Mouse (Mus musculus): ENCODE measurements around the gene Krtap3-2. TPM values are rescaled to one million over a fixed set of nuclear protein-coding genes. Genes with fewer than 3 reads are reported as not detected.

Krtap3-2 gene
- polyA plus RNA-seq, 1 experiment from 2014 or later = not detected

DNA sequence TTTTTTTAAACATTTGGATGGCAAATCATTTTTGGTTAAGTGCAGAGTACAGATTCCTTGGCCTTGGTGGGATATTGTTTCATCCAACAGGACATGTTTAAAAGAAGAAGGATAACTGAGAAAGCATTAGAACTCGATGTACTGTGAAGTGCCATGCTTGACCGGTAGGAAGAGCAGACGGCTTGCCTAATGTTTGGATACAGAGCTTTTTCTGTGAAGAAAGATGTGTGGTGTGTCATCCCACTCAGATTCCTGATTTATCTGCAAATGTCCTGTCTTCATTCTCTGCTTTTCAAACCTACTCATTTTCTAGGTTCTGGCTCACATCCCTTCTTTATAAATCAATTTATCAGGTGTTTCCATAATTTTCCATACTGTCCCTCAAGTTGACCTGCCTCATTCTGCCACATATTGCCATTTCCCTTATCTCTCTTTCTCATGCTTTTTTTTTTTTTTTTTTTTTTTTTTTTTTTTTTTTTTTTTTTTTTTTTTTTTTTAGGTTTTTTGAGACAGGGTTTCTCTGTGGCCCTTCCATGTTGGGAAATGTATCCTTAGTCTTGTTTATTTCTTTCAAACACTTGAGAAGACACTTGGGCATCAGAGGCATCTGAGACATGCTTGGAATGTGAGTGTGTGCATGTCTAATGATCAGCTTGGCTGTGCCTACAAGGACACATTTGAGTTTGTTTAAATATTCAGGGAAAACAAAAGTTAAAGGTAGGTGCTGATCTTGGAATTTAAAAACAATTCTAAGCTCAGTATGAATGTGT is 1.5 kb upstream of the Krtap3-2 start:
- DNase-seq (no peak), ATAC-seq (no peak)
- WGBS (ENCODE audit: insufficient replicate concordance) = 70% methylated on average over 3 of the region's 3 CpGs
- TF ChIP-seq CTCF (IDR thresholded peaks at IDR 0.05; ENCODE audit: low read depth) (no peak), EP300 (IDR thresholded peaks at IDR 0.05; ENCODE audit: low read depth) (no peak)
- Histone ChIP-seq H3K27ac (ENCODE audit: low read depth) (no peak overlapping the region), H3K36me3 (replicated peaks; ENCODE audit: insufficient read depth, low read length) (no peaks in the 10 kb centered on the region), H3K9me3 (ENCODE audit: low read length) (no peaks in the 10 kb centered on the region), H3K9ac (replicated peaks) (no peak overlapping the region), H3K27me3 (ENCODE audit: insufficient read depth, low read length) (no peaks in the 10 kb centered on the region), H3K4me1 (ENCODE audit: insufficient read depth) (no peaks in the 10 kb centered on the region), H3K4me3 (ENCODE audit: low read depth, low read length) (no peak overlapping the region), H3K4me2 (ENCODE audit: low read depth, low read length) (no peak overlapping the region)

DNA sequence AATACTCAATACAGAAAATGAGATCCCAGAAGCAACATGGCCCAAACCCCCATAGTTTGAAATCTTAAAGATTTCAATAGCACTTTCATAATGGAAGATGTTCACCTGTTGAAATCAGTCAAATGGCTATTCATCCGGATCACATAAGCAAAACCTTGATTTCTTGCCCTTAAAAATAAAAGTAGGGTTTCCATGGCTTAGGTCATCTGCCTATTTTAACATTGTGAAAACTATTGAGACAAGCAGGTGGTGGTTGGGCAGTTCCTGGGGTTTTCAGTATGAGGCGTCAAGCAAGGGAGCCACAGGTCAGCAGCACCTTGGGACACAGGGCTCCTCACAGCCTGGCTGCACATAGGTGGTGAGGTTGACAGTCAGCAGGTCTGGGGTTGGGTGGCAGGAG is 458 bp downstream of the Krtap3-2 start:
- 64% methylated on average over 2 of the region's 2 CpGs for WGBS (ENCODE audit: insufficient replicate concordance)
- Histone ChIP-seq H3K9me3 (ENCODE audit: low read length) (no peaks in the 10 kb centered on the region), H3K9ac (replicated peaks) (no peak overlapping the region), H3K27ac (ENCODE audit: low read depth) (no peak overlapping the region), H3K4me3 (ENCODE audit: low read depth, low read length) (no peak overlapping the region), H3K4me2 (ENCODE audit: low read depth, low read length) (no peak overlapping the region), H3K36me3 (replicated peaks; ENCODE audit: insufficient read depth, low read length) (no peaks in the 10 kb centered on the region), H3K4me1 (ENCODE audit: insufficient read depth) (no peaks in the 10 kb centered on the region), H3K27me3 (ENCODE audit: insufficient read depth, low read length) (no peaks in the 10 kb centered on the region)
- TF ChIP-seq EP300 (IDR thresholded peaks at IDR 0.05; ENCODE audit: low read depth) = no peak
- TF ChIP-seq CTCF (IDR thresholded peaks at IDR 0.05; ENCODE audit: low read depth) = no peak
- DNase-seq = no peak
- ATAC-seq = no peak

DNA sequence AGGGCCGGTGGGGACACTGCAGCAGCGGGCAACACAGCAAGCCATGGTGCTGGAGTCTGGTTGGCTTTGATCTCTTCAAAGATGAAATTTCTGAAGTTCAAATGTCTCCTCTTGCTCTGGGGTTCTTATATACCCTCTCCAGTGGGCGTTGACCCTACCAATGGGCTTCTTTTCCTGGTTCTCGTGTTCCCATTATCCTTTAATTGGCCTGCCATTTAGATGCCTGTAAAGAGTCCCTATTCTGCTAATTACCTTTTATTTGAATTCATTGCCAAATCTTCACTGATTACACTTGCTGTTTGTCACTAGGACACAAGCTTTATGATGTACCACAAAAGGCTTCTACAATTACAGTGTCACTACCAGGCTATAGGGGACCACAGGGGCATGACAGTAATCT is 5.9 kb downstream of the Krtap3-2 start, which contains the start of gene Krtap3-3:
TSS of gene Krtap3-3 (minus strand) at position 101 of the 400 bp plus-strand sequence.
- Histone ChIP-seq H3K36me3 (replicated peaks; ENCODE audit: insufficient read depth, low read length) (no peaks in the 10 kb centered on the region), H3K4me1 (ENCODE audit: insufficient read depth) (no peaks in the 10 kb centered on the region), H3K27me3 (ENCODE audit: insufficient read depth, low read length) (no peaks in the 10 kb centered on the region), H3K9me3 (ENCODE audit: low read length) (no peaks in the 10 kb centered on the region), H3K9ac (replicated peaks) (no peak within 1 kb of the TSS), H3K4me3 (ENCODE audit: low read depth, low read length) (no peak within 1 kb of the TSS), H3K4me2 (ENCODE audit: low read depth, low read length) (no peak within 1 kb of the TSS), H3K27ac (ENCODE audit: low read depth) (no peak within 1 kb of the TSS)
- TF ChIP-seq EP300 (IDR thresholded peaks at IDR 0.05; ENCODE audit: low read depth) (no peak), CTCF (IDR thresholded peaks at IDR 0.05; ENCODE audit: low read depth) (no peak)
- no peak for DNase-seq
- WGBS (ENCODE audit: insufficient replicate concordance) = 48% methylated on average over 4 of the region's 4 CpGs
- no peak for ATAC-seq

DNA sequence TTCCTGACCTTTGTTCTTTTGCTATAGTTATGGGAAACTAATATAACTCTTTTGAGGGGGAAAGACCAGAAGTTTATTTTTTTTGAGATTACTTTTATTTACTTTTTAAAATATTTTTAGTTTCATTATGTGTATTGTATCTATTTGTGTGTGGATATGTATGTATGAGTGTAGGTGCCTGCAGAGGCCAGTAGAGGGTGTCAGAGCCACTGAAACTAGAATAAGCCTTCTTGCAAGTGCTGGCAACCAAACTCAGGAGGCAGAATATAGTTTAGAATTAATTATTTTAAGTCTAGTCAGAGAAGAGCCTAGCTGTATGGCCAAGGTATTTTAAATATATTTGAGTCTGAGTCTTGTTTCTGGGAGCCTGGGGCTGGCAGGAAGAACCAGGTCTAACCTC is 8.8 kb downstream of the Krtap3-2 start:
- ATAC-seq = no peak
- no peak overlapping the region for H3K4me3 ChIP-seq (ENCODE audit: low read depth, low read length)
- TF ChIP-seq EP300 (IDR thresholded peaks at IDR 0.05; ENCODE audit: low read depth) (no peak), CTCF (IDR thresholded peaks at IDR 0.05; ENCODE audit: low read depth) (no peak)
- no peaks in the 10 kb centered on the region for H3K36me3 ChIP-seq (replicated peaks; ENCODE audit: insufficient read depth, low read length)
- no peaks in the 10 kb centered on the region for H3K27me3 ChIP-seq (ENCODE audit: insufficient read depth, low read length)
- H3K4me2 ChIP-seq (ENCODE audit: low read depth, low read length) = no peak overlapping the region
- no peak overlapping the region for H3K27ac ChIP-seq (ENCODE audit: low read depth)
- no peaks in the 10 kb centered on the region for H3K4me1 ChIP-seq (ENCODE audit: insufficient read depth)
- no peak for DNase-seq
- no peaks in the 10 kb centered on the region for H3K9me3 ChIP-seq (ENCODE audit: low read length)
- no peak overlapping the region for H3K9ac ChIP-seq (replicated peaks)

DNA sequence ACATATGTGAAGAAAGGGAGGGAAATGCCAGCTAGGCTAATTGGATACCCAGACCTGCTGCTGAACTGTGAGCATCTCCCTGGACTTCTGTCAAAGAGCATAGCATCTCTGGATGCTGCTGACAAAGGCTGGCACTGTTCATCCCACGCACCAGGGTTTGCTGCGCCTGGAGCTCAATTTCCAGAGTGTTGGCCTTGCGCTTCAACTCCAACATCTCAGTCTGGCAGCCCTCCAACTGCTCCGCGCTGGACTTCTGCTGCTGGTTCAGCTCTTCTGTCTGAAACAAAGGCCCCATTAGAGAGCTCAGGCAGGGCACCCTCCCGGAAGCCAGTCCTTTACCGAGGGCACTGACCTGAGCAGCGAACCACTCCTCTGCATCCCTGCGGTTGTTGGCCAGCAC is 16.9 kb downstream of the Krtap3-2 start:
- DNase-seq (no peak), ATAC-seq (no peak)
- TF ChIP-seq EP300 (IDR thresholded peaks at IDR 0.05; ENCODE audit: low read depth) (no peak), CTCF (IDR thresholded peaks at IDR 0.05; ENCODE audit: low read depth) (no peak)
- H3K27me3 ChIP-seq (ENCODE audit: insufficient read depth, low read length) = no peaks in the 10 kb centered on the region
- 74% methylated on average over 9 of the region's 9 CpGs for WGBS (ENCODE audit: insufficient replicate concordance)
- no peaks in the 10 kb centered on the region for H3K9me3 ChIP-seq (ENCODE audit: low read length)
- H3K4me3 ChIP-seq (ENCODE audit: low read depth, low read length) = no peak overlapping the region
- H3K4me1 ChIP-seq (ENCODE audit: insufficient read depth) = no peaks in the 10 kb centered on the region
- H3K4me2 ChIP-seq (ENCODE audit: low read depth, low read length) = no peak overlapping the region
- no peak overlapping the region for H3K9ac ChIP-seq (replicated peaks)
- H3K27ac ChIP-seq (ENCODE audit: low read depth) = no peak overlapping the region
- H3K36me3 ChIP-seq (replicated peaks; ENCODE audit: insufficient read depth, low read length) = no peaks in the 10 kb centered on the region

DNA sequence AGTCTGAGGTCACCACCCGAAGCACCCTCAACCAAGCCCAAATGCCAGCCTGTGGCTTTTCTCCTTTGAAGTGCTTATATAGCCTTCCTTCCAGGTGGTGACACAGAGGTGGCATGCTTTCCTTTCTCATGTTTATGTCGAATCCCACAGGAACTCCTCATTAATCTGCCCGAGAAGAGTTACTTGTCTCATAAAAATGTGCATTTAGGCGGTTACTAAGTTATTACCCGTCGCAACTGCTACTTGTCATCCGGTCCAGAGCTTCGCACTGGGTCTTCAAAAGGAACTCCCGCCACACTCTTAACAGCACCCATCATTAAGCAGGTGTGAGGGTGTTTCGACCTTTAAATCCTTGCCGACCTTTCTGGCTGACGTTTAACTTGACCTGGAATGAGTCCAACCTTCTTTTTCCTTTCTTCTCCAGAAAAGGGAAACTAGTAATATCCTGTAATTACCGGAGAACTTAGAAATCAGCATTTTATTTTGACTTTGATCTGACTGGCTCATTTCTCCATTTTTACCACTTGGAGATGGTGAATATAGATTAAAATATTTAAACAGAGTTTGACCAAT is 35.3 kb downstream of the Krtap3-2 start, which contains the start of gene Krt39:
TSS of gene Krt39 (minus strand) at position 51 of the 573 bp plus-strand sequence.
- no peaks in the 10 kb centered on the region for H3K9me3 ChIP-seq (ENCODE audit: low read length)
- H3K9ac ChIP-seq (replicated peaks) = no peak within 1 kb of the TSS
- TF ChIP-seq EP300 (IDR thresholded peaks at IDR 0.05; ENCODE audit: low read depth) = no peak
- no peak for TF ChIP-seq CTCF (IDR thresholded peaks at IDR 0.05; ENCODE audit: low read depth)
- no peak within 1 kb of the TSS for H3K27ac ChIP-seq (ENCODE audit: low read depth)
- DNase-seq = no peak
- H3K36me3 ChIP-seq (replicated peaks; ENCODE audit: insufficient read depth, low read length) = no peaks in the 10 kb centered on the region
- 70% methylated on average over 13 of the region's 13 CpGs for WGBS (ENCODE audit: insufficient replicate concordance)
- no peak for ATAC-seq
- no peak within 1 kb of the TSS for H3K4me3 ChIP-seq (ENCODE audit: low read depth, low read length)
- no peaks in the 10 kb centered on the region for H3K4me1 ChIP-seq (ENCODE audit: insufficient read depth)
- H3K4me2 ChIP-seq (ENCODE audit: low read depth, low read length) = no peak within 1 kb of the TSS
- H3K27me3 ChIP-seq (ENCODE audit: insufficient read depth, low read length) = no peaks in the 10 kb centered on the region

All from liver, postnatal 0 days (tissue).